Mouse (Mus musculus): ENCODE results near the gene Gpc3.

DNA sequence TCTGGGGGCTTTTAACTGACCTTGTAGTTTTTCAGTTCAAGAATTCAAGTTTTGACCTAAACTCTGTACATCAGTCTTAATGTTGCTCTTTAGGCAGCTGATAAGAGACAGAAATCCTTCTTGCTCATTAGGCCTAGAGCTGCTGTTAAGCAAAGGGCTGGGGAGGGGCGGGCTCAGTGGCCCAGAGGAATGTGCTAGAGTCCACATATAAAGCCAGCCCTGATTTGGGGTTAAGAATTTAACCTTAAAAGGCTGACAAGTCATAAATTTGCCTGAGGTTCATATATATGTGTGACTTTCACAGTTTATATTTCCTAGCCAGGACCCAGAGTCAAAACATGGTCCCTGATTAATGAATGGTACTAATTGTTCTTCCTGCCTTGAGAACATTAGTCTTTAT, 14.5 kb downstream of the Gpc3 start:
- TF ChIP-seq CTCF (conservative IDR thresholded peaks at IDR 0.05 in 1 of 2, IDR thresholded peaks at IDR 0.05 in 1 of 2; ENCODE audit: low read depth in 2 of 2, low read length in 2 of 2): no peak
- no peak for TF ChIP-seq EP300 (IDR thresholded peaks at IDR 0.05; ENCODE audit: low read length)

Measured in CH12.LX (cell line).